Mouse (Mus musculus) kidney, embryonic 14.5 days (tissue): Measurements from ENCODE around the gene Tnfrsf26. TPM values are rescaled to one million over a fixed set of nuclear protein-coding genes. Genes with fewer than 3 reads are reported as not detected.
"Not testable (repeated sequence)": the region's sequence is repeated elsewhere in the genome, so short reads cannot be mapped to it uniquely, and the experiment has no call there.

Source experiments
- ATAC-seq: fragments of 200-750 bp; cut with Nextera tagmentation; 2 replicates; pipeline ENCODE4 v1.8.0; 2017; ENCODE audit warnings: moderate number of reproducible peaks, mild to moderate bottlenecking, moderate TSS enrichment, moderate library complexity; ENCODE audit not compliant: low FRiP score, low TSS enrichment
- H3K27ac ChIP-seq: fragments of 300-500 bp; sonication (generic); 2 replicates; pipeline ENCODE4 v1.5.1; 2014; ENCODE audit warnings: low read depth, mild to moderate bottlenecking, low read length, moderate library complexity, mixed read lengths
- H3K27me3 ChIP-seq: fragments of 300-500 bp; sonication (generic); 2 replicates; pipeline ENCODE4 v1.6.1; 2014; ENCODE audit warnings: mild to moderate bottlenecking, low read length; ENCODE audit not compliant: control insufficient read depth, insufficient read depth
- H3K36me3 ChIP-seq: fragments of 300-500 bp; sonication (generic); 2 replicates; pipeline ENCODE4 v1.6.1; 2014; ENCODE audit warnings: low read length, mixed read lengths; ENCODE audit not compliant: control insufficient read depth, insufficient read depth
- H3K4me1 ChIP-seq: fragments of 300-500 bp; sonication (generic); 2 replicates; pipeline ENCODE4 v1.6.1; 2014; ENCODE audit warnings: low read length, mixed read lengths; ENCODE audit not compliant: control insufficient read depth, insufficient read depth
- H3K4me2 ChIP-seq: fragments of 300-500 bp; sonication (generic); replicated peaks from 2 replicates; pipeline ENCODE4 v1.6.1; 2014; ENCODE audit warnings: low read depth, mild to moderate bottlenecking, low read length
- H3K4me3 ChIP-seq: fragments of 300-500 bp; sonication (generic); 2 replicates; pipeline ENCODE4 v1.5.1; 2014; ENCODE audit warnings: mild to moderate bottlenecking, low read length
- H3K9ac ChIP-seq: fragments of 300-500 bp; sonication (generic); 2 replicates; pipeline ENCODE4 v1.6.1; 2014; ENCODE audit warnings: low read depth, mild to moderate bottlenecking, low read length, moderate library complexity
- H3K9me3 ChIP-seq: fragments of 300-500 bp; sonication (generic); 2 replicates; pipeline ENCODE4 v1.6.1; 2016; ENCODE audit warnings: low read length; ENCODE audit not compliant: control insufficient read depth
- WGBS: fragments of 180-500 bp; shearing (Covaris S2); extraction: QIAGEN DNeasy Blood & Tissue Kit; methylation state at CpG from one replicate; pipeline ENCODE4 v1.1.7; 2014; 5-methylcytosine and 5-hydroxymethylcytosine counted together
- polyA plus RNA-seq: library from polyadenylated mRNA; unstranded; fragments of >200 nt; fragmentation: Nextera tagmentation; extraction: Ambion mirVana; gene quantifications from 2 replicates; pipeline ENCODE4 v1.2.1, GENCODE M21; 2014

Gene Tnfrsf26
- 0.37 and 0.69 TPM in 2 replicates for polyA plus RNA-seq

GRCm38 (mm10) chr7:143628540-143628939, at the start of gene Tnfrsf26:
TSS of gene Tnfrsf26 (minus strand) at chr7:143628722.
- H3K27ac ChIP-seq: no peak within 1 kb of the TSS
- ATAC-seq: no peak
- no peak within 1 kb of the TSS for H3K4me3 ChIP-seq
- WGBS: 88% methylated on average over 1 of the region's 1 CpGs
- H3K9me3 ChIP-seq: no peaks in the 10 kb centered on the region
- no peaks in the 10 kb centered on the region for H3K36me3 ChIP-seq
- H3K27me3 ChIP-seq: no peaks in the 10 kb centered on the region
- no peaks in the 10 kb centered on the region for H3K4me1 ChIP-seq
- no peak within 1 kb of the TSS for H3K9ac ChIP-seq
- H3K4me2 ChIP-seq: no peak within 1 kb of the TSS

GRCm38 (mm10) chr7:143666427-143667311, 38.1 kb upstream of the Tnfrsf26 start:
- no peak for ATAC-seq
- Histone ChIP-seq H3K9me3 (no peaks in the 10 kb centered on the region), H3K4me2 (no peak overlapping the region)

GRCm38 (mm10) chr7:143663470-143663869, 34.9 kb upstream of the Tnfrsf26 start:
- Histone ChIP-seq H3K4me1 (no peaks in the 10 kb centered on the region), H3K9me3 (no peaks in the 10 kb centered on the region), H3K27me3 (no peaks in the 10 kb centered on the region), H3K27ac (no peak overlapping the region), H3K9ac (no peak overlapping the region), H3K36me3 (no peaks in the 10 kb centered on the region), H3K4me2 (no peak overlapping the region), H3K4me3 (no peak overlapping the region)
- ATAC-seq: no peak
- WGBS: 88% methylated on average over 2 of the region's 2 CpGs

More at GRCm38 (mm10) chr7:143666427-143667311, 38.1 kb upstream of the Tnfrsf26 start:
- Histone ChIP-seq H3K27ac (no peak overlapping the region), H3K4me3 (no peak overlapping the region), H3K4me1 (no peaks in the 10 kb centered on the region), H3K9ac (no peak overlapping the region), H3K27me3 (no peaks in the 10 kb centered on the region), H3K36me3 (no peaks in the 10 kb centered on the region)

- Histone ChIP-seq H3K36me3 (no peaks in the 10 kb centered on the region), H3K4me1 (no peaks in the 10 kb centered on the region), H3K27me3 (no peaks in the 10 kb centered on the region), H3K4me2 (no peak overlapping the region), H3K4me3 (no peak overlapping the region), H3K9ac (no peak overlapping the region), H3K9me3 (no peaks in the 10 kb centered on the region), H3K27ac (no peak overlapping the region)
- ATAC-seq: no peak
These were observed 32.3 kb upstream of the Tnfrsf26 start for GRCm38 (mm10) chr7:143660797-143661196.

- Histone ChIP-seq H3K4me3 (peak overlapping the region; percentile 67; the same call in 1 of the 2 replicates), H3K4me2 (peak overlapping the region; percentile 79)
- H3K27ac ChIP-seq, H3K36me3 ChIP-seq, H3K9ac ChIP-seq, H3K4me1 ChIP-seq, H3K9me3 ChIP-seq, H3K27me3 ChIP-seq: not testable (repeated sequence)
- ATAC-seq: peak; percentile 63; the same call in 1 of the 2 replicates
- WGBS: 43% methylated on average over 10 of the region's 10 CpGs
These were observed 21.3 kb upstream of the Tnfrsf26 start for GRCm38 (mm10) chr7:143649769-143650346.

GRCm38 (mm10) chr7:143649034-143649768, 20.7 kb upstream of the Tnfrsf26 start, which contains the start of gene Tnfrsf22:
TSS of gene Tnfrsf22 (minus strand) at chr7:143649661.
- Histone ChIP-seq H3K4me3 (peak within 1 kb of the TSS; percentile 67), H3K27ac (no peak within 1 kb of the TSS), H3K27me3 (no peaks in the 10 kb centered on the region), H3K9me3 (peaks cover 3% of the 10 kb centered on the region; the same call in 1 of the 2 replicates), H3K4me2 (peak within 1 kb of the TSS; percentile 79), H3K4me1 (no peaks in the 10 kb centered on the region), H3K9ac (peak within 1 kb of the TSS; percentile 59), H3K36me3 (no peaks in the 10 kb centered on the region)
- peak; percentile 97 for ATAC-seq
- WGBS: 2% methylated on average over 39 of the region's 39 CpGs

- WGBS: 93% methylated on average over 2 of the region's 2 CpGs
- not testable (repeated sequence) for H3K9me3 ChIP-seq, H3K4me3 ChIP-seq, H3K4me1 ChIP-seq, H3K4me2 ChIP-seq, H3K9ac ChIP-seq, H3K27me3 ChIP-seq, H3K36me3 ChIP-seq, H3K27ac ChIP-seq, ATAC-seq
These were observed 15.4 kb upstream of the Tnfrsf26 start for GRCm38 (mm10) chr7:143643949-143644348.

- no peak overlapping the region for H3K9ac ChIP-seq
- H3K27ac ChIP-seq: no peak overlapping the region
- H3K4me3 ChIP-seq: no peak overlapping the region
- no peaks in the 10 kb centered on the region; the same call in 1 of the 2 replicates for H3K36me3 ChIP-seq
- no peak overlapping the region for H3K4me2 ChIP-seq
- no peaks in the 10 kb centered on the region for H3K27me3 ChIP-seq
- 93% methylated on average over 1 of the region's 1 CpGs for WGBS
- ATAC-seq: no peak
- no peaks in the 10 kb centered on the region for H3K4me1 ChIP-seq
- H3K9me3 ChIP-seq: no peaks in the 10 kb centered on the region
These were observed 8.2 kb upstream of the Tnfrsf26 start for GRCm38 (mm10) chr7:143636674-143637073.
